Mouse (Mus musculus) cerebellum, postnatal 4 days (tissue): ENCODE data around the gene Zbtb22.

ENCODE experiments used
- DNase-seq, 2 experiments: peaks; one replicate each; pipeline ENCODE4 v3.0.0; 2022; ENCODE audit warnings: low spot score in 2 of 2, mixed read lengths in 1 of 2

Zbtb22 gene

GRCm38 (mm10) chr17:33965082-33965845 lies 49.6 kb downstream of the Zbtb22 start:
- no peak for DNase-seq

- DNase-seq = no peak
Observed at GRCm38 (mm10) chr17:33965846-33966550, 50.3 kb downstream of the Zbtb22 start.

- peak in 1 of 2 experiments; percentile 80 for DNase-seq
Observed at GRCm38 (mm10) chr17:33968489-33968888, 52.8 kb downstream of the Zbtb22 start.
